Mouse (Mus musculus) hindbrain, embryonic 16.5 days (tissue): ENCODE data around the gene 1600014C23Rik. TPM values are rescaled to one million over a fixed set of nuclear protein-coding genes. Genes with fewer than 3 reads are reported as not detected.

Experiments
- ATAC-seq: fragments of 200-750 bp; cut with Nextera tagmentation; 2 replicates; pipeline ENCODE4 v1.8.0; 2017; ENCODE audit warnings: moderate TSS enrichment, moderate library complexity
- H3K27ac ChIP-seq: fragments of 300-500 bp; sonication (generic); 2 replicates; pipeline ENCODE4 v1.5.1; 2014; ENCODE audit warnings: low read depth, mild to moderate bottlenecking, control low read depth, low read length, moderate library complexity
- H3K27me3 ChIP-seq: fragments of 300-500 bp; sonication (generic); replicated peaks from 2 replicates; pipeline ENCODE4 v1.6.1; 2014; ENCODE audit warnings: low read length; ENCODE audit not compliant: control insufficient read depth, insufficient read depth
- H3K36me3 ChIP-seq: fragments of 300-500 bp; sonication (generic); 2 replicates; pipeline ENCODE4 v1.6.1; 2014; ENCODE audit warnings: mild to moderate bottlenecking, low read length, moderate library complexity, mixed read lengths; ENCODE audit not compliant: control insufficient read depth, insufficient read depth
- H3K4me1 ChIP-seq: fragments of 300-500 bp; sonication (generic); 2 replicates; pipeline ENCODE4 v1.6.1; 2014; ENCODE audit warnings: low read depth, low read length; ENCODE audit not compliant: control insufficient read depth, insufficient read depth
- H3K4me2 ChIP-seq: fragments of 300-500 bp; sonication (generic); 2 replicates; pipeline ENCODE4 v1.6.1; 2014; ENCODE audit warnings: mild to moderate bottlenecking, low read length, control low read depth, moderate library complexity
- H3K4me3 ChIP-seq: fragments of 300-500 bp; sonication (generic); 2 replicates; pipeline ENCODE4 v1.5.1; 2014; ENCODE audit warnings: mild to moderate bottlenecking, low read length, control low read depth, moderate library complexity
- H3K9ac ChIP-seq: fragments of 300-500 bp; sonication (generic); 2 replicates; pipeline ENCODE4 v1.6.1; 2014; ENCODE audit warnings: low read depth, mild to moderate bottlenecking, control low read depth, low read length, moderate library complexity
- H3K9me3 ChIP-seq: fragments of 300-500 bp; sonication (generic); 2 replicates; pipeline ENCODE4 v1.6.1; 2014; ENCODE audit warnings: mild to moderate bottlenecking, low read length, moderate library complexity; ENCODE audit not compliant: control insufficient read depth
- WGBS: fragments of 180-500 bp; shearing (Covaris S2); extraction: QIAGEN DNeasy Blood & Tissue Kit; methylation state at CpG from one replicate; pipeline ENCODE4 v1.1.7; 2014; 5-methylcytosine and 5-hydroxymethylcytosine counted together
- polyA plus RNA-seq: library from polyadenylated mRNA; unstranded; fragments of >200 nt; fragmentation: Nextera tagmentation; extraction: Ambion mirVana; gene quantifications from 2 replicates; pipeline ENCODE4 v1.2.1, GENCODE M21; 2015

Gene 1600014C23Rik
- polyA plus RNA-seq: 0.66 TPM in 1 of 2 replicates, not detected in the other

GRCm38 (mm10) chr17:45733735-45734301, at the start of gene 1600014C23Rik:
Gene 1600014C23Rik, minus strand, starts transcription at chr17:45733844.
- Histone ChIP-seq H3K9me3 (no peaks in the 10 kb centered on the region), H3K4me2 (peak within 1 kb of the TSS; percentile 93), H3K36me3 (no peaks in the 10 kb centered on the region), H3K4me1 (peaks cover 32% of the 10 kb centered on the region), H3K9ac (peak within 1 kb of the TSS; percentile 72), H3K27me3 (no peaks in the 10 kb centered on the region; the same call in 1 of the 2 replicates), H3K4me3 (peak within 1 kb of the TSS; percentile 39), H3K27ac (peak within 1 kb of the TSS; percentile 75)
- peak; percentile 62 for ATAC-seq
- 2% methylated on average over 34 of the region's 41 CpGs for WGBS

- no peak overlapping the region for H3K9ac ChIP-seq
- WGBS: 79% methylated on average over 4 of the region's 4 CpGs
- H3K4me3 ChIP-seq: no peak overlapping the region
- no peaks in the 10 kb centered on the region for H3K27me3 ChIP-seq
- no peaks in the 10 kb centered on the region for H3K4me1 ChIP-seq
- no peaks in the 10 kb centered on the region for H3K36me3 ChIP-seq
- no peaks in the 10 kb centered on the region for H3K9me3 ChIP-seq
- H3K27ac ChIP-seq: no peak overlapping the region
- H3K4me2 ChIP-seq: no peak overlapping the region
- no peak for ATAC-seq
Measured at GRCm38 (mm10) chr17:45778446-45778845, 44.8 kb upstream of the 1600014C23Rik start.

- H3K9ac ChIP-seq: no peak overlapping the region
- no peaks in the 10 kb centered on the region for H3K9me3 ChIP-seq
- no peaks in the 10 kb centered on the region for H3K4me1 ChIP-seq
- ATAC-seq: no peak
- no peaks in the 10 kb centered on the region for H3K36me3 ChIP-seq
- no peak overlapping the region for H3K27ac ChIP-seq
- no peaks in the 10 kb centered on the region for H3K27me3 ChIP-seq
- no peak overlapping the region for H3K4me2 ChIP-seq
- no peak overlapping the region for H3K4me3 ChIP-seq
- WGBS: 81% methylated on average over 6 of the region's 6 CpGs
Measured at GRCm38 (mm10) chr17:45777431-45777830, 43.8 kb upstream of the 1600014C23Rik start.

- no peaks in the 10 kb centered on the region for H3K9me3 ChIP-seq
- H3K27me3 ChIP-seq: no peaks in the 10 kb centered on the region
- H3K9ac ChIP-seq: no peak overlapping the region
- no peak overlapping the region for H3K27ac ChIP-seq
- no peak for ATAC-seq
- no peak overlapping the region for H3K4me3 ChIP-seq
- no peak overlapping the region for H3K4me2 ChIP-seq
- no peaks in the 10 kb centered on the region for H3K36me3 ChIP-seq
- H3K4me1 ChIP-seq: no peaks in the 10 kb centered on the region
- WGBS: 96% methylated on average over 8 of the region's 8 CpGs
Measured at GRCm38 (mm10) chr17:45776185-45776584, 42.5 kb upstream of the 1600014C23Rik start.

- H3K4me2 ChIP-seq: no peak overlapping the region
- 85% methylated on average over 9 of the region's 9 CpGs for WGBS
Measured at GRCm38 (mm10) chr17:45775468-45775867, 41.8 kb upstream of the 1600014C23Rik start.

GRCm38 (mm10) chr17:45772566-45772965, 38.9 kb upstream of the 1600014C23Rik start:
- Histone ChIP-seq H3K9ac (no peak overlapping the region), H3K4me1 (no peaks in the 10 kb centered on the region; the same call in 1 of the 2 replicates), H3K36me3 (no peaks in the 10 kb centered on the region), H3K9me3 (no peaks in the 10 kb centered on the region), H3K27ac (no peak overlapping the region), H3K4me2 (no peak overlapping the region), H3K27me3 (no peaks in the 10 kb centered on the region), H3K4me3 (no peak overlapping the region)
- no peak for ATAC-seq
- 73% methylated on average over 3 of the region's 3 CpGs for WGBS

More at GRCm38 (mm10) chr17:45775468-45775867, 41.8 kb upstream of the 1600014C23Rik start:
- H3K4me1 ChIP-seq: no peaks in the 10 kb centered on the region
- ATAC-seq: no peak
- no peak overlapping the region for H3K9ac ChIP-seq
- H3K9me3 ChIP-seq: no peaks in the 10 kb centered on the region
- no peaks in the 10 kb centered on the region for H3K36me3 ChIP-seq
- no peaks in the 10 kb centered on the region for H3K27me3 ChIP-seq
- no peak overlapping the region for H3K27ac ChIP-seq
- no peak overlapping the region for H3K4me3 ChIP-seq

GRCm38 (mm10) chr17:45772096-45772495, 38.5 kb upstream of the 1600014C23Rik start:
- peaks cover 2% of the 10 kb centered on the region for H3K4me1 ChIP-seq
- WGBS: 82% methylated on average over 8 of the region's 8 CpGs
- no peak overlapping the region for H3K4me2 ChIP-seq
- no peak overlapping the region; the same call in 1 of the 2 replicates for H3K9ac ChIP-seq
- H3K27ac ChIP-seq: no peak overlapping the region
- ATAC-seq: no peak
- no peaks in the 10 kb centered on the region for H3K36me3 ChIP-seq
- no peaks in the 10 kb centered on the region for H3K9me3 ChIP-seq
- H3K27me3 ChIP-seq: no peaks in the 10 kb centered on the region
- no peak overlapping the region for H3K4me3 ChIP-seq

GRCm38 (mm10) chr17:45770441-45770840, 36.8 kb upstream of the 1600014C23Rik start:
- H3K27me3 ChIP-seq: no peaks in the 10 kb centered on the region
- 18% methylated on average over 6 of the region's 6 CpGs for WGBS
- H3K4me3 ChIP-seq: no peak overlapping the region
- no peak overlapping the region for H3K27ac ChIP-seq
- no peak overlapping the region for H3K4me2 ChIP-seq
- H3K36me3 ChIP-seq: no peaks in the 10 kb centered on the region
- no peaks in the 10 kb centered on the region for H3K9me3 ChIP-seq
- H3K4me1 ChIP-seq: peaks cover 9% of the 10 kb centered on the region
- no peak overlapping the region for H3K9ac ChIP-seq
- 0 out of 2 replicates have a peak, but pooled peaks have one; percentile 32 for ATAC-seq

- ATAC-seq: no peak
- H3K4me1 ChIP-seq: peaks cover 9% of the 10 kb centered on the region
- no peak overlapping the region for H3K4me3 ChIP-seq
- H3K9ac ChIP-seq: no peak overlapping the region
- H3K9me3 ChIP-seq: no peaks in the 10 kb centered on the region
- no peaks in the 10 kb centered on the region for H3K27me3 ChIP-seq
- H3K4me2 ChIP-seq: no peak overlapping the region
- no peak overlapping the region; the same call in 1 of the 2 replicates for H3K27ac ChIP-seq
- no peaks in the 10 kb centered on the region for H3K36me3 ChIP-seq
- 81% methylated on average over 4 of the region's 6 CpGs for WGBS
Measured at GRCm38 (mm10) chr17:45769821-45770220, 36.2 kb upstream of the 1600014C23Rik start.
